Comparison of ENCODE assay signal across 8 mouse cellular contexts in genomic region chr4:126977467-126977866, GRCm38 (mm10). TPM values are rescaled to one million over a fixed set of nuclear protein-coding genes. Genes with fewer than 3 reads are reported as not detected.
A peak's percentile ranks its signal among the peaks of the same experiment; 100 is the strongest.
DNase-seq lines count a peak whose midpoint lies in the region; ATAC-seq and TF ChIP-seq lines count a peak whose summit lies in the region.

No protein-coding gene starts in this region.

- no peaks in the 10 kb centered on the region for H3K36me3 ChIP-seq in midbrain, embryonic 13.5 days

- TF ChIP-seq CTCF in layer of hippocampus, adult 2 months (conservative IDR thresholded peaks at IDR 0.05) = peak; percentile 69

- H3K27ac ChIP-seq in layer of hippocampus, adult 2 months = no peak overlapping the region
- no peak overlapping the region for H3K27ac ChIP-seq in midbrain, embryonic 13.5 days

- ATAC-seq in CD4-positive, CD25-positive, alpha-beta regulatory T cell, adult 4 months = no peak
- no peak for ATAC-seq in midbrain, embryonic 13.5 days

- no peak overlapping the region for H3K4me3 ChIP-seq in layer of hippocampus, adult 2 months
- H3K4me3 ChIP-seq in midbrain, embryonic 13.5 days (replicated peaks) = no peak overlapping the region

- no peaks in the 10 kb centered on the region for H3K4me1 ChIP-seq in midbrain, embryonic 13.5 days (replicated peaks)

- DNase-seq in CD4-positive, CD25-positive, alpha-beta regulatory T cell, adult 2 months (ENCODE audit: low read depth, low spot score) = peak; percentile 65
- no peak for DNase-seq in layer of hippocampus, adult 2 months (ENCODE audit: low spot score in 2 of 2)
- no peak for DNase-seq in layer of hippocampus, postnatal 36 days
- DNase-seq in adrenal gland, postnatal 10 days = peak; percentile 64
- DNase-seq in kidney, adult 9 months = peak; percentile 79
- peak; percentile 43 for DNase-seq in retina, postnatal 7 days (ENCODE audit: low read depth, low spot score)

- no peaks in the 10 kb centered on the region for H3K27me3 ChIP-seq in midbrain, embryonic 13.5 days

- H3K9ac ChIP-seq in midbrain, embryonic 13.5 days (replicated peaks) = no peak overlapping the region

- H3K4me2 ChIP-seq in midbrain, embryonic 13.5 days (replicated peaks) = no peak overlapping the region

- no peaks in the 10 kb centered on the region for H3K9me3 ChIP-seq in midbrain, embryonic 13.5 days

RNA-seq across cellular contexts. Expression of gene Zmym4, which starts 9.5 kb away (rescaled TPM):
- 10 to 100 TPM; 16.3 to 19.7 TPM for polyA plus RNA-seq in CD4-positive, CD25-positive, alpha-beta regulatory T cell, adult 4 months (2017; shearing (Covaris generic))
- 10 to 100 TPM; 47.6 to 51.9 TPM for total RNA-seq in layer of hippocampus, adult 2 months (2021)
- total RNA-seq in layer of hippocampus, postnatal 36 days (2021) = 10 to 100 TPM; 51.2 to 54.5 TPM
- 10 to 100 TPM; 33.1 to 47.3 TPM for total RNA-seq in adrenal gland, postnatal 10 days (2021)
- polyA plus RNA-seq in midbrain, embryonic 13.5 days (2015; fragmentation: Nextera tagmentation; extraction: Ambion mirVana) = 31.0 and 37.5 TPM in 2 replicates

RNA-seq across cellular contexts. Expression of gene Sfpq, which starts 43.7 kb away (rescaled TPM):
- 10 to 100 TPM; 44.0 to 61.2 TPM for polyA plus RNA-seq in CD4-positive, CD25-positive, alpha-beta regulatory T cell, adult 4 months (2017; shearing (Covaris generic))
- total RNA-seq in layer of hippocampus, adult 2 months (2021) = 100 to 1,000 TPM; 279 to 306 TPM
- 100 to 1,000 TPM; 265 to 324 TPM for total RNA-seq in layer of hippocampus, postnatal 36 days (2021)
- 100 to 1,000 TPM; 204 to 244 TPM for total RNA-seq in adrenal gland, postnatal 10 days (2021)
- 98.6 and 102 TPM in 2 replicates for polyA plus RNA-seq in midbrain, embryonic 13.5 days (2015; fragmentation: Nextera tagmentation; extraction: Ambion mirVana)

Comparison
In these comparisons a context has a peak if more than half of its experiments do, and no peak if none do; other contexts are left out.
1. DNase-seq: peak in CD4-positive, CD25-positive, alpha-beta regulatory T cell, adult 2 months (single experiment), adrenal gland, postnatal 10 days (single experiment), kidney, adult 9 months (single experiment) and retina, postnatal 7 days (single experiment); none in layer of hippocampus, adult 2 months (0 of 2) and layer of hippocampus, postnatal 36 days (0 of 2).